Mouse (Mus musculus) lung, postnatal 0 days (tissue): ENCODE data around the gene Fhad1.

Source experiments
- CTCF ChIP-seq: IDR thresholded peaks from 2 replicates; pipeline ENCODE4 v1.5.1; 2016; ENCODE audit warnings: antibody characterized with exemption, mild to moderate bottlenecking
- EP300 ChIP-seq: IDR thresholded peaks from 2 replicates; pipeline ENCODE4 v1.6.1; 2016; ENCODE audit warnings: antibody characterized with exemption, mild to moderate bottlenecking, control low read depth

DNA sequence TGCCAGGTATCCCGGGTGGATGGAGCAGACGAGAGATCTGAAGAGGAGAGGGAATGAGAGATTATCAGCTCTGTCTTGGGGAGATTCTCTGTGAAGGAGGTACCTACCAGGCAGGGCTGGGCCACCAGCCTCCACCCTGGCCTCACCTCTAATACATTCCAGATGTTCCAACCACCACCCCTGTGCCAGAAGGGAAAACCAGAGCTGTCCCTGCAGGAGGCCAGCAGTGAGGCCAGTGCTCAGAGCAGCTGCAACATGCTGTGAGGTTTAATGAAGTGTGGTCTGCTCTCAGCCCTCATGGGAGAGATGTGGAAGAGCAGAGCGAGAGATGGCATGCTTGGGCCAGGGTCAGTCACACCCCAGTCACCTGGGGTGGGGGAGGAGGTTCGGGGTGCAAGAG is 23.0 kb upstream of the Fhad1 start:
- no peak for TF ChIP-seq CTCF
- TF ChIP-seq EP300, result no peak
